Mouse (Mus musculus) stomach, postnatal 0 days (tissue): ENCODE results near the gene Opcml. TPM values are rescaled to one million over a fixed set of nuclear protein-coding genes. Genes with fewer than 3 reads are reported as not detected.

Source experiments
- ATAC-seq: fragments of 200-750 bp; cut with Nextera tagmentation; 2 replicates; pipeline ENCODE4 v1.8.0; 2017; ENCODE audit not compliant: low FRiP score, low TSS enrichment
- DNase-seq: peaks from one replicate; pipeline ENCODE4 v3.0.0-alpha.2; 2016; ENCODE audit warnings: low spot score
- H3K27ac ChIP-seq: fragments of 300-500 bp; sonication (generic); replicated peaks from 2 replicates; pipeline ENCODE4 v1.5.1; 2014; ENCODE audit warnings: mild to moderate bottlenecking, control low read depth
- H3K27me3 ChIP-seq: fragments of 300-500 bp; sonication (generic); 2 replicates; pipeline ENCODE4 v1.6.1; 2014; ENCODE audit warnings: low read length; ENCODE audit not compliant: control insufficient read depth, insufficient read depth
- H3K36me3 ChIP-seq: fragments of 300-500 bp; sonication (generic); 2 replicates; pipeline ENCODE4 v1.6.1; 2014; ENCODE audit warnings: low read length, mixed read lengths; ENCODE audit not compliant: control insufficient read depth, insufficient read depth
- H3K4me1 ChIP-seq: fragments of 300-500 bp; sonication (generic); replicated peaks from 2 replicates; pipeline ENCODE4 v1.6.1; 2014; ENCODE audit warnings: antibody characterized with exemption; ENCODE audit not compliant: control insufficient read depth, insufficient read depth
- H3K4me2 ChIP-seq: fragments of 300-500 bp; sonication (generic); replicated peaks from 2 replicates; pipeline ENCODE4 v1.6.1; 2014; ENCODE audit warnings: low read depth, mild to moderate bottlenecking, control low read depth, moderate library complexity
- H3K4me3 ChIP-seq: fragments of 300-500 bp; sonication (generic); 2 replicates; pipeline ENCODE4 v1.5.1; 2014; ENCODE audit warnings: low read depth, low read length, control low read depth
- H3K9ac ChIP-seq: fragments of 300-500 bp; sonication (generic); 2 replicates; pipeline ENCODE4 v1.6.1; 2014; ENCODE audit warnings: mild to moderate bottlenecking, low read length, control low read depth, mixed read lengths
- H3K9me3 ChIP-seq: fragments of 300-500 bp; sonication (generic); 2 replicates; pipeline ENCODE4 v1.6.1; 2016; ENCODE audit warnings: low read length; ENCODE audit not compliant: control insufficient read depth
- CTCF ChIP-seq: IDR thresholded peaks from 2 replicates; pipeline ENCODE4 v1.5.1; 2016; ENCODE audit warnings: antibody characterized with exemption, low read depth, mild to moderate bottlenecking, moderate library complexity
- EP300 ChIP-seq: optimal IDR thresholded peaks from 2 replicates; pipeline ENCODE3; 2016; ENCODE audit warnings: antibody characterized with exemption
- WGBS: fragments of 180-500 bp; shearing (Covaris S2); extraction: QIAGEN DNeasy Blood & Tissue Kit; methylation state at CpG from one replicate; pipeline ENCODE4 v1.1.7; 2014; 5-methylcytosine and 5-hydroxymethylcytosine counted together
- polyA plus RNA-seq: library from polyadenylated mRNA; unstranded; fragments of >200 nt; fragmentation: Nextera tagmentation; extraction: Ambion mirVana; gene quantifications from 2 replicates; pipeline ENCODE4 v1.2.1, GENCODE M21; 2015

Opcml gene
- polyA plus RNA-seq, 1 experiment from 2014 or later, result 1.1 TPM

- Histone ChIP-seq H3K4me1 (no peaks in the 10 kb centered on the region), H3K4me2 (no peak overlapping the region), H3K9me3 (no peaks in the 10 kb centered on the region), H3K9ac (no peak overlapping the region), H3K27me3 (no peaks in the 10 kb centered on the region), H3K36me3 (no peaks in the 10 kb centered on the region), H3K27ac (no peak overlapping the region), H3K4me3 (no peak overlapping the region)
- WGBS, result 74% methylated on average over 10 of the region's 10 CpGs
- DNase-seq (no peak), ATAC-seq (no peak)
- TF ChIP-seq EP300, result no peak
These were observed 574.0 kb downstream of the Opcml start for GRCm38 (mm10) chr9:28364473-28365159.

GRCm38 (mm10) chr9:28365160-28365473 lies 574.5 kb downstream of the Opcml start:
- no peak for TF ChIP-seq CTCF
- TF ChIP-seq EP300, result no peak
- Histone ChIP-seq H3K36me3 (no peaks in the 10 kb centered on the region), H3K27ac (no peak overlapping the region), H3K4me3 (no peak overlapping the region), H3K9ac (no peak overlapping the region), H3K4me1 (no peaks in the 10 kb centered on the region), H3K9me3 (no peaks in the 10 kb centered on the region), H3K27me3 (no peaks in the 10 kb centered on the region), H3K4me2 (no peak overlapping the region)
- no peak for ATAC-seq
- 68% methylated on average over 2 of the region's 2 CpGs for WGBS
- DNase-seq, result no peak

- no peaks in the 10 kb centered on the region for H3K4me1 ChIP-seq
- H3K36me3 ChIP-seq, result no peaks in the 10 kb centered on the region
- H3K4me3 ChIP-seq, result no peak overlapping the region
- TF ChIP-seq CTCF (no peak), EP300 (no peak)
- no peak overlapping the region for H3K27ac ChIP-seq
- WGBS, result 38% methylated on average over 5 of the region's 5 CpGs
- no peak overlapping the region for H3K4me2 ChIP-seq
- DNase-seq (no peak), ATAC-seq (no peak)
- H3K9me3 ChIP-seq, result no peaks in the 10 kb centered on the region
- no peaks in the 10 kb centered on the region for H3K27me3 ChIP-seq
- no peak overlapping the region for H3K9ac ChIP-seq
These were observed 596.1 kb downstream of the Opcml start for GRCm38 (mm10) chr9:28386527-28387175.

- 9% methylated on average over 3 of the region's 3 CpGs for WGBS
- Histone ChIP-seq H3K9me3 (no peaks in the 10 kb centered on the region), H3K27me3 (no peaks in the 10 kb centered on the region), H3K4me2 (no peak overlapping the region), H3K27ac (no peak overlapping the region), H3K36me3 (no peaks in the 10 kb centered on the region), H3K4me1 (no peaks in the 10 kb centered on the region), H3K4me3 (no peak overlapping the region), H3K9ac (no peak overlapping the region)
- ATAC-seq, result no peak
- TF ChIP-seq EP300 (no peak), CTCF (no peak)
- no peak for DNase-seq
These were observed 604.6 kb downstream of the Opcml start for GRCm38 (mm10) chr9:28395222-28395621.

GRCm38 (mm10) chr9:28395638-28396037 lies 605.1 kb downstream of the Opcml start:
- Histone ChIP-seq H3K4me2 (no peak overlapping the region), H3K27ac (no peak overlapping the region), H3K9me3 (no peaks in the 10 kb centered on the region), H3K4me3 (no peak overlapping the region), H3K27me3 (no peaks in the 10 kb centered on the region), H3K4me1 (no peaks in the 10 kb centered on the region), H3K36me3 (no peaks in the 10 kb centered on the region), H3K9ac (no peak overlapping the region)
- ATAC-seq (no peak), DNase-seq (no peak)
- TF ChIP-seq CTCF (no peak), EP300 (no peak)
- 68% methylated on average over 3 of the region's 3 CpGs for WGBS
